Mouse (Mus musculus) small intestine, adult 2 months (tissue): ENCODE data around the gene Tmem140. TPM values are rescaled to one million over a fixed set of nuclear protein-coding genes. Genes with fewer than 3 reads are reported as not detected.

Experiments used
- H3K27ac ChIP-seq: fragments of 200-500 bp; 2 replicates; pipeline ENCODE4 v1.5.1; 2012; ENCODE audit warnings: low read depth, low read length, control low read depth, inconsistent platforms; ENCODE audit not compliant: insufficient read depth
- H3K27me3 ChIP-seq: fragments of 200-500 bp; 2 replicates; pipeline ENCODE4 v1.6.1; 2012; ENCODE audit warnings: mild to moderate bottlenecking, moderate library complexity, low read length, inconsistent platforms; ENCODE audit not compliant: control insufficient read depth, insufficient read depth
- H3K36me3 ChIP-seq: fragments of 200-500 bp; 2 replicates; pipeline ENCODE4 v1.6.1; 2012; ENCODE audit warnings: mild to moderate bottlenecking, low read length, control low read depth, inconsistent platforms; ENCODE audit not compliant: control insufficient read depth, insufficient read depth
- H3K4me1 ChIP-seq: fragments of 200-500 bp; 2 replicates; pipeline ENCODE4 v1.6.1; 2012; ENCODE audit warnings: low read length, inconsistent platforms, mixed read lengths; ENCODE audit not compliant: control insufficient read depth, insufficient read depth, insufficient read length
- H3K4me3 ChIP-seq: fragments of 200-500 bp; 2 replicates; pipeline ENCODE4 v1.5.1; 2012; ENCODE audit warnings: low read depth, mild to moderate bottlenecking, control low read depth, inconsistent platforms, low read length, moderate library complexity
- CTCF ChIP-seq: fragments of 200-500 bp; IDR thresholded peaks from 2 replicates; pipeline ENCODE4 v1.5.1; 2012; ENCODE audit warnings: low read depth, mild to moderate bottlenecking, control low read depth, inconsistent platforms, low read length, moderate library complexity, mixed read lengths; ENCODE audit not compliant: insufficient replicate concordance, insufficient read length; ENCODE audit errors: extremely low read depth
- POLR2A ChIP-seq: fragments of 200-500 bp; IDR thresholded peaks from 2 replicates; pipeline ENCODE4 v1.6.1; 2012; ENCODE audit warnings: low read depth, mild to moderate bottlenecking, control low read depth, inconsistent platforms, low read length, moderate library complexity
- WGBS: fragments of 180-500 bp; shearing (Covaris S2); methylation state at CpG from one replicate; pipeline ENCODE4 v1.1.7; 2018; 5-methylcytosine and 5-hydroxymethylcytosine counted together
- polyA plus RNA-seq: library from polyadenylated mRNA; depleted of rRNA; stranded (reverse); fragments of >200 nt; gene quantifications from 2 replicates; pipeline ENCODE4 v1.2.3, GENCODE M21; 2012; rRNA removed

Tmem140 gene
- polyA plus RNA-seq, 1 experiment: 51.1 TPM

GRCm38 (mm10) chr6:34920631-34921030 lies 57.7 kb downstream of the Tmem140 start:
- H3K27ac ChIP-seq: no peak overlapping the region
- no peaks in the 10 kb centered on the region; the same call in 1 of the 2 replicates for H3K27me3 ChIP-seq
- H3K36me3 ChIP-seq: no peaks in the 10 kb centered on the region
- TF ChIP-seq POLR2A (no peak), CTCF (no peak)
- H3K4me1 ChIP-seq: no peaks in the 10 kb centered on the region
- 92% methylated on average over 12 of the region's 12 CpGs for WGBS
- no peak overlapping the region for H3K4me3 ChIP-seq

GRCm38 (mm10) chr6:34921941-34922340 lies 59.0 kb downstream of the Tmem140 start:
- Histone ChIP-seq H3K4me3 (no peak overlapping the region), H3K27me3 (no peaks in the 10 kb centered on the region; the same call in 1 of the 2 replicates), H3K4me1 (no peaks in the 10 kb centered on the region), H3K36me3 (no peaks in the 10 kb centered on the region), H3K27ac (no peak overlapping the region)
- 56% methylated on average over 14 of the region's 14 CpGs for WGBS
- TF ChIP-seq POLR2A: no peak
- peak; percentile 59; the same call in 1 of the 2 replicates for TF ChIP-seq CTCF

Other genes with a start within 250 kb of the Tmem140 start
- gene Agbl3, start 82.7 kb upstream of the Tmem140 start, polyA plus RNA-seq: 0.38 and 0.57 TPM in 2 replicates
- 1.4 and 1.6 TPM in 2 replicates for gene Cyren, start 14.9 kb downstream of the Tmem140 start, polyA plus RNA-seq
- 3.3 and 4.7 TPM in 2 replicates for gene Wdr91, start 47.7 kb downstream of the Tmem140 start, polyA plus RNA-seq
- gene Stra8, start 57.0 kb downstream of the Tmem140 start, polyA plus RNA-seq: not detected in 2 replicates
- 76.2 and 221 TPM in 2 replicates for gene Slc23a4, start 125.3 kb downstream of the Tmem140 start, polyA plus RNA-seq